Mouse (Mus musculus): ENCODE measurements at regions not wholly inside any gene's neighbourhood (a gene's known extent, or its start where the extent isn't known, plus 50 kb on each side); places are given as distances from the start of the nearest gene placed in this dataset.

GRCm38 (mm10) chr15:60577084-60577483 lies 276.5 kb downstream of the Fam84b start:
- DNase-seq (ENCODE audit: low spot score) (no peak), ATAC-seq (replicated peaks; ENCODE audit: low FRiP score) (no peak)
- 79% methylated on average over 5 of the region's 5 CpGs for WGBS
- H3K9me3 ChIP-seq (ENCODE audit: control insufficient read depth, low read length): no peaks in the 10 kb centered on the region
- H3K27me3 ChIP-seq (replicated peaks; ENCODE audit: control insufficient read depth, insufficient read depth, low read length): no peaks in the 10 kb centered on the region
- no peaks in the 10 kb centered on the region for H3K36me3 ChIP-seq (ENCODE audit: control insufficient read depth, insufficient read depth, low read length)
- H3K9ac ChIP-seq (ENCODE audit: low read depth, low read length): no peak overlapping the region
- H3K4me3 ChIP-seq (ENCODE audit: low read depth, low read length): no peak overlapping the region
- H3K27ac ChIP-seq (ENCODE audit: low read depth, low read length): no peak overlapping the region
- H3K4me2 ChIP-seq: no peak overlapping the region
- H3K4me1 ChIP-seq (replicated peaks; ENCODE audit: control insufficient read depth, insufficient read depth, low read length): no peaks in the 10 kb centered on the region

- DNase-seq (ENCODE audit: low spot score) (no peak), ATAC-seq (replicated peaks; ENCODE audit: low FRiP score) (no peak)
- no peak overlapping the region for H3K4me2 ChIP-seq
- H3K4me1 ChIP-seq (replicated peaks; ENCODE audit: control insufficient read depth, insufficient read depth, low read length): no peaks in the 10 kb centered on the region
- no peaks in the 10 kb centered on the region for H3K36me3 ChIP-seq (ENCODE audit: control insufficient read depth, insufficient read depth, low read length)
- H3K9ac ChIP-seq (ENCODE audit: low read depth, low read length): no peak overlapping the region
- H3K27me3 ChIP-seq (replicated peaks; ENCODE audit: control insufficient read depth, insufficient read depth, low read length): no peaks in the 10 kb centered on the region
- no peaks in the 10 kb centered on the region for H3K9me3 ChIP-seq (ENCODE audit: control insufficient read depth, low read length)
- WGBS: 78% methylated on average over 3 of the region's 3 CpGs
- H3K27ac ChIP-seq (ENCODE audit: low read depth, low read length): no peak overlapping the region
- H3K4me3 ChIP-seq (ENCODE audit: low read depth, low read length): no peak overlapping the region
Measured at GRCm38 (mm10) chr15:60566267-60566666, 287.3 kb downstream of the Fam84b start.

GRCm38 (mm10) chr15:60565017-60565416 lies 288.6 kb downstream of the Fam84b start:
- no peak overlapping the region for H3K4me3 ChIP-seq (ENCODE audit: low read depth, low read length)
- no peaks in the 10 kb centered on the region for H3K36me3 ChIP-seq (ENCODE audit: control insufficient read depth, insufficient read depth, low read length)
- no peak overlapping the region for H3K27ac ChIP-seq (ENCODE audit: low read depth, low read length)
- 64% methylated on average over 2 of the region's 2 CpGs for WGBS
- no peak for ATAC-seq (replicated peaks; ENCODE audit: low FRiP score)
- no peaks in the 10 kb centered on the region for H3K9me3 ChIP-seq (ENCODE audit: control insufficient read depth, low read length)
- no peak for DNase-seq (ENCODE audit: low spot score)
- H3K27me3 ChIP-seq (replicated peaks; ENCODE audit: control insufficient read depth, insufficient read depth, low read length): no peaks in the 10 kb centered on the region
- H3K4me2 ChIP-seq: no peak overlapping the region
- no peaks in the 10 kb centered on the region for H3K4me1 ChIP-seq (replicated peaks; ENCODE audit: control insufficient read depth, insufficient read depth, low read length)
- no peak overlapping the region for H3K9ac ChIP-seq (ENCODE audit: low read depth, low read length)

- H3K9ac ChIP-seq (ENCODE audit: low read depth, low read length): no peak overlapping the region
- no peaks in the 10 kb centered on the region for H3K4me1 ChIP-seq (replicated peaks; ENCODE audit: control insufficient read depth, insufficient read depth, low read length)
- ATAC-seq (replicated peaks; ENCODE audit: low FRiP score) (no peak), DNase-seq (ENCODE audit: low spot score) (no peak)
- no peaks in the 10 kb centered on the region for H3K27me3 ChIP-seq (replicated peaks; ENCODE audit: control insufficient read depth, insufficient read depth, low read length)
- no peak overlapping the region for H3K4me2 ChIP-seq
- H3K36me3 ChIP-seq (ENCODE audit: control insufficient read depth, insufficient read depth, low read length): no peaks in the 10 kb centered on the region
- no peak overlapping the region for H3K4me3 ChIP-seq (ENCODE audit: low read depth, low read length)
- WGBS: 66% methylated on average over 1 of the region's 1 CpGs
- H3K27ac ChIP-seq (ENCODE audit: low read depth, low read length): no peak overlapping the region
- no peaks in the 10 kb centered on the region for H3K9me3 ChIP-seq (ENCODE audit: control insufficient read depth, low read length)
Measured at GRCm38 (mm10) chr15:60560641-60561040, 292.9 kb downstream of the Fam84b start.

GRCm38 (mm10) chr15:60555691-60556090 lies 297.9 kb downstream of the Fam84b start:
- ATAC-seq (replicated peaks; ENCODE audit: low FRiP score): no peak
- no peak overlapping the region for H3K27ac ChIP-seq (ENCODE audit: low read depth, low read length)
- H3K4me3 ChIP-seq (ENCODE audit: low read depth, low read length): no peak overlapping the region
- H3K4me2 ChIP-seq: no peak overlapping the region
- no peaks in the 10 kb centered on the region for H3K27me3 ChIP-seq (replicated peaks; ENCODE audit: control insufficient read depth, insufficient read depth, low read length)
- DNase-seq (ENCODE audit: low spot score): no peak
- no peaks in the 10 kb centered on the region for H3K36me3 ChIP-seq (ENCODE audit: control insufficient read depth, insufficient read depth, low read length)
- 65% methylated on average over 2 of the region's 2 CpGs for WGBS
- H3K4me1 ChIP-seq (replicated peaks; ENCODE audit: control insufficient read depth, insufficient read depth, low read length): no peaks in the 10 kb centered on the region
- no peak overlapping the region for H3K9ac ChIP-seq (ENCODE audit: low read depth, low read length)
- H3K9me3 ChIP-seq (ENCODE audit: control insufficient read depth, low read length): no peaks in the 10 kb centered on the region

- no peak overlapping the region for H3K9ac ChIP-seq (ENCODE audit: low read depth, low read length)
- no peak overlapping the region for H3K27ac ChIP-seq (ENCODE audit: low read depth, low read length)
- H3K27me3 ChIP-seq (replicated peaks; ENCODE audit: control insufficient read depth, insufficient read depth, low read length): no peaks in the 10 kb centered on the region
- no peaks in the 10 kb centered on the region for H3K36me3 ChIP-seq (ENCODE audit: control insufficient read depth, insufficient read depth, low read length)
- DNase-seq (ENCODE audit: low spot score): no peak
- no peak overlapping the region for H3K4me3 ChIP-seq (ENCODE audit: low read depth, low read length)
- no peaks in the 10 kb centered on the region for H3K4me1 ChIP-seq (replicated peaks; ENCODE audit: control insufficient read depth, insufficient read depth, low read length)
- no peaks in the 10 kb centered on the region for H3K9me3 ChIP-seq (ENCODE audit: control insufficient read depth, low read length)
- ATAC-seq (replicated peaks; ENCODE audit: low FRiP score): no peak
- no peak overlapping the region for H3K4me2 ChIP-seq
- WGBS: 51% methylated on average over 1 of the region's 1 CpGs
Measured at GRCm38 (mm10) chr15:60554587-60554986, 299.0 kb downstream of the Fam84b start.

- Histone ChIP-seq H3K36me3 (ENCODE audit: control insufficient read depth, insufficient read depth, low read length) (no peaks in the 10 kb centered on the region), H3K27ac (ENCODE audit: low read depth, low read length) (no peak overlapping the region), H3K4me2 (no peak overlapping the region), H3K4me3 (ENCODE audit: low read depth, low read length) (no peak overlapping the region), H3K4me1 (replicated peaks; ENCODE audit: control insufficient read depth, insufficient read depth, low read length) (no peaks in the 10 kb centered on the region), H3K9me3 (ENCODE audit: control insufficient read depth, low read length) (no peaks in the 10 kb centered on the region), H3K9ac (ENCODE audit: low read depth, low read length) (no peak overlapping the region), H3K27me3 (replicated peaks; ENCODE audit: control insufficient read depth, insufficient read depth, low read length) (no peaks in the 10 kb centered on the region)
- DNase-seq (ENCODE audit: low spot score) (no peak), ATAC-seq (replicated peaks; ENCODE audit: low FRiP score) (no peak)
- 79% methylated on average over 7 of the region's 7 CpGs for WGBS
Measured at GRCm38 (mm10) chr15:60548045-60548444, 305.5 kb downstream of the Fam84b start.

GRCm38 (mm10) chr15:60537191-60537590 lies 316.4 kb downstream of the Fam84b start:
- no peaks in the 10 kb centered on the region for H3K9me3 ChIP-seq (ENCODE audit: control insufficient read depth, low read length)
- WGBS: 75% methylated on average over 4 of the region's 4 CpGs
- no peak for ATAC-seq (replicated peaks; ENCODE audit: low FRiP score)

GRCm38 (mm10) chr15:60534701-60535100 lies 318.9 kb downstream of the Fam84b start:
- no peak for DNase-seq (ENCODE audit: low spot score)
- no peak for ATAC-seq (replicated peaks; ENCODE audit: low FRiP score)
- Histone ChIP-seq H3K27ac (ENCODE audit: low read depth, low read length) (no peak overlapping the region), H3K36me3 (ENCODE audit: control insufficient read depth, insufficient read depth, low read length) (no peaks in the 10 kb centered on the region), H3K4me1 (replicated peaks; ENCODE audit: control insufficient read depth, insufficient read depth, low read length) (no peaks in the 10 kb centered on the region), H3K9me3 (ENCODE audit: control insufficient read depth, low read length) (no peaks in the 10 kb centered on the region), H3K4me2 (no peak overlapping the region), H3K27me3 (replicated peaks; ENCODE audit: control insufficient read depth, insufficient read depth, low read length) (no peaks in the 10 kb centered on the region), H3K9ac (ENCODE audit: low read depth, low read length) (no peak overlapping the region), H3K4me3 (ENCODE audit: low read depth, low read length) (no peak overlapping the region)
- 80% methylated on average over 9 of the region's 9 CpGs for WGBS

More at GRCm38 (mm10) chr15:60537191-60537590, 316.4 kb downstream of the Fam84b start:
- Histone ChIP-seq H3K9ac (ENCODE audit: low read depth, low read length) (no peak overlapping the region), H3K4me1 (replicated peaks; ENCODE audit: control insufficient read depth, insufficient read depth, low read length) (no peaks in the 10 kb centered on the region), H3K4me3 (ENCODE audit: low read depth, low read length) (no peak overlapping the region), H3K27ac (ENCODE audit: low read depth, low read length) (no peak overlapping the region), H3K4me2 (no peak overlapping the region), H3K36me3 (ENCODE audit: control insufficient read depth, insufficient read depth, low read length) (no peaks in the 10 kb centered on the region), H3K27me3 (replicated peaks; ENCODE audit: control insufficient read depth, insufficient read depth, low read length) (no peaks in the 10 kb centered on the region)
- DNase-seq (ENCODE audit: low spot score): no peak
